Mouse (Mus musculus): ENCODE measurements around the gene Aftph.

The Aftph gene

DNA sequence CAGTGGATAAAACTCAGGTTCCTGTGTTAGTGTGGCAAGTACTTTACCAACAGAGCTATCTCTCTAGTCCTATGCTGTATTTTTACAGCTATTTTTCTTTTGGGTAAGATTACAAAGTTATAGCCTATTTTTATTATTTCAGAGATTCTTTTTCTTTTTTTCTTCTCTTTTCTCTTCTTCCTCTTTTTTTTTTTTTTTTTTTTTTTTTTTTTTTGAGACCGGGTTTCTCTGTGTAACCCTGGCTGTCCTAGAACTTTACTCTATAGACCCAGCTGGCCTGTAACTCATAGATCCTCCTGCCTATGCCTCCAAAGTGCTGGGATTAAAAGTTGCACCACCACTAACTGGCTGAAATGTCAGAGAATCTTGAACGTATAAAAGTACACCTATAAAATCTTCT lies 13.3 kb downstream of the Aftph start:
- DNase-seq (ENCODE audit: low read depth, low spot score): no peak

DNA sequence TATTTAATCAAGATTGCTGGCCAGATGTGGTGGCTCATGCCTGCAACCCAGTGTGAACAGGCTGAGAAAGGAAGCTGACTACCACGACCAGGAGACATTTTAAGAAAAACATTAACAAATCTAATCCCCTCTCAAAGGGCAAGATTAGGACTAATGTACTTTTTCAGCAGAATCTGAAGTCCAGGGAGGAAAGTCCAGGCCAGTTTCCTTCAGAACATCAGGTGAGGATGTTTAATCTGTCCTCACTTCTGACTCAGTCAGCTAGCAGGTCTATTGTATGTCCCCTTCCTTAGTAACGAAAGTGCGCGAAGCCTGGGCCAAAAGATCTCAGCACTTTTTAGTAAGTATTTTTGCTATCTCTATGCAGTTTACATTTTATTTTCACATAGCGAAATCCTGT lies 17.8 kb downstream of the Aftph start:
- DNase-seq (ENCODE audit: low read depth, low spot score): no peak

DNA sequence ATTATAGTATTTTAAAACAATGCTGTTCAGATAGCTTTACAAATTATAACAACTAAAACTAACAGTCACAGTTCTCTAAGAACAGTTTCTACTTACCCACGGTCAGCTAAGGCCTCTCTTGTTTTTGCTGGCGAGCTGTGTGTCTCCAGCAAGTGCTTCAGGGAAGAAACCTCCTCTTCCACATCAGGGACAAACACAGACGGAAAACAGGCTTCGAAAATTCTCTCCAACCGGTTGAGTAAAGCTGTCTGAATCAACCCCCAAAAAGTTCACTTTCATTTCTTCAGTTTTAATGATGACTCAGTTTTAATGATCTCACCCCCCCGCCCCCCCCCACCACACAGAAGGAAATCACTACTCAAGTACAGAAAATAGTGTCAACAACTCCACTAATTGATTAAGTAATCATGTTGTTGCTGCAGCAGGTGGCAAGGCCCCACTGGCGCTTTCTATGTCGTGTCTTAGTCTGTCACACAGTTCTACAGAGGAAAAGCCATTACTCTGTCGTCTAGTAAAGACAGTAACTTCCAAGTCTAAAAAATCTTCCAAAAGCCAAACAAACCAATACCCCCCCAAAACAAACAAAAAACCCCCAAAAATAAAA lies 29.2 kb downstream of the Aftph start:
- DNase-seq (ENCODE audit: low read depth, low spot score): peak; percentile 35

DNA sequence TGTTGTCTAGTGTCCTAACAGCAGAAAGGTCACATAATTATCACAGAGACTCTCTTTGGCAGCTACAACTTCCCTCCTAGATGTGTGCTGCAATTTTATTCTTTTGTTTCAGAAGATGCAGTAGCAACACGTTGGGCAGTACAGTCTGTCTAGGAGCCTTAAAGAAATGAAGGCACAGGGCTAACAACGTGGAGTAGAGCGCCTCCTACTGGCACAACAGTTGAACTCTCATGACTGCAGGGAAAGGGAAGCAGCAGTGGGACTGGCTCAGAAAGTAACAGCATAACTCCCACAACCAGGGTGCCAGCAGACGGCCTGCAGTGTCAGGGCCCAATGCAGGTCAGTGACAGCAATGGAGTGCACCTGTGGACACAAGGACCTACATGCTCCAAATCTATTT lies 50.4 kb downstream of the Aftph start:
- DNase-seq (ENCODE audit: low read depth, low spot score): peak; percentile 87

DNA sequence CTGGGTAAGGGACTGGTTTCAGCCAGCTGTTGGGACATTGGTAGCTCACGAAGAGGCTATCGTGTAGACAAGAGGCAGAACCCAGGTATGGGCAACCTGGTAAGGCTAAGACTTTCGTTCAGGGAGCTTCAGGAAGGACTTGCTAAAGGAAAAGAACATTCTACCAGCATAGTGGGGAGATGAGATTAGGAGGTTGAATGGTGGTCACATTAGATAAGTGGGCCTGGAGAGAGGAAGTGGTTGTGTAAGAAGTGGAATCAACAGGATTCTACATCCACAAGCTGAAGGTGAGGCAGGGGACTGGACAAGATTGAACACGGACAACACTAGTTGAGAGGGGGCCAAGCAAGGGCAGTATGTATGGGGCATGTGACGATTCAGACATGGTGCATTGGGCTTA lies 59.7 kb downstream of the Aftph start:
- DNase-seq (ENCODE audit: low read depth, low spot score): no peak

DNA sequence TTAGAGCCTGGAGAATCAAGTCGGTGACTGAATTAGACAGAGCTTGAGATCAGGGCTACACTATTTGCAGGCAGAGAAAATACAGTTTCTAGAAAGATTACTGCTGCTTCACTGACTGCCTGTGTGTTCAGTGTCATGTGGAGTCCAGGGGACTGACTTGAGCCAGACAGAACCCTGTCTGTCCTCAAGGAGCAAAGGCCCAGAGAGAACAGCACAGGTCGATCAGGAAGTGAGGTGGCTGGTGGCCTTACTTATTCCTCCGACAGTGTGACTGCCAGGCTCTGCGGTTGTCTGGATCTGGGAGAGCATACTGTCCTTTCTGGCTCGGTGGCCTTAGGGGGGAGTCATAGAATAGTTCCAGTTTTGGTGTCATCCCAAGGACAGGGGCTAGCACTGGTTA lies 60.6 kb downstream of the Aftph start:
- DNase-seq (ENCODE audit: low read depth, low spot score): no peak

DNA sequence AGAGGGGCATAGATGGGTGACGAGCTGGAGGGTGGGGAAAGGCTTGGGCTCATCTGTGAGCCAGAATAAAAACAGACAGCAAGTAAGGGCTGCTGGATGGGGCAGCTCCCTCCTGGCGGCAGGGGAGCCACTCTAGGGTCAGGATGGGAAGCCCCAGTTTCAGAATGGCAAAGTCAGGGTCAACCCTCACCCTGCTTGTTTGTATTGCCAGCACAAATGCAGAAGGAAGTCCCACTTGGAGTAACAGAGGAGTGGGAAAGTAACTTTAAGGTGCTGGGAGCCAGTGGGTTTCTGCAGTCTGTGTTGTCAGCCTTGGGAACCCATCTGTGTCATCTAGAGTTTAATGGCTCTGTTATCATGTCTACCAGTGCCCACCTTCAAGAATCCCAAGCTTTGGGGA lies 62.0 kb downstream of the Aftph start:
- no peak for DNase-seq (ENCODE audit: low read depth, low spot score)

DNA sequence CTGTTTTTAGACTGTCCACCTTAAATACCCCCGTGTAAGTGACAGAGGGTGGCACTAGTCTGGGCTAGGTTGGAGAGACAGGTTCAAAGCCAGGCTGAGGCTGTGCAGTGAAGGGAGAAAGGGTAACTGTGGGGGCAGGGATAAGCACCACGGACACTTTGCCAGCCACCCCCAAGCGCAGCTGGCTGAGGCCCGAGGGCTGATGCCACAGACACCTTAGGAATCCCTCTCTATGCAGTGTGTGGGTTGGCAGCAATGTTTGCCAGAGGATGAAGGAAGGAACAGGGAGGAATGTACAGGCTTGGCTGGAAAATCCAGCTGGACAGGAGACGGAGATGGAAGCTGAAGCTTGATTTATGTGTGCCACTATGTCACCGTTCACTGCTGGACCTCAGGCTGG lies 68.9 kb downstream of the Aftph start:
- no peak for DNase-seq (ENCODE audit: low read depth, low spot score)

DNA sequence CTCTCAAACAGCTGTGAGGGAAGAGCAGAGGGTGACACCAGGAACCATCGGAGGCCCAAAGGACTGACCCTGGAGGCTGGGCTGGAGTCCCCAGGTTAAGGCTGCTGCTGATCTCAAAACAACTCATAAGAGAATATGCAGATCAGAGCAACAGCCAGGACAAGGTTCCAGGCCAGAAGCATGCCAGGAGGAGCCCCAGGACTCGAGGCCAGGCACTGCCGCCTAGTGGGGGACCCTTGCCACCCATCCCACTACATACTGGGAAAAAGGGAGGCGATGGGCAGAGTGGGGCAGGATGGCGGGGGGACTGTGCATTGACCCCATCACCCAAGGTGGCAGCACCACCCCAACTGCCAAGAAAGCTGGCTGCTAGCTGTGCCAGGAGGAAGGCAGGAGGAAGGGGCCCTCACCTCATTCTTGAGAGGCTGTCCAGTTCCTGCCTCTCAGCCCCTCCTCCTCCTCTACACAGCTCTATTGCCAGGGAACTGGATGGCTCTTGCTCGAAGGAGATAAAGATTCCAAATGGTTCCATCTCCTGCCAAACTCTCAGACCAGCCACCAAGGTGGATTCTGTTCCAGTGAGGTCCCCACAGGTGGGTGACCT lies 69.5 kb downstream of the Aftph start:
- no peak for DNase-seq (ENCODE audit: low read depth, low spot score)

DNA sequence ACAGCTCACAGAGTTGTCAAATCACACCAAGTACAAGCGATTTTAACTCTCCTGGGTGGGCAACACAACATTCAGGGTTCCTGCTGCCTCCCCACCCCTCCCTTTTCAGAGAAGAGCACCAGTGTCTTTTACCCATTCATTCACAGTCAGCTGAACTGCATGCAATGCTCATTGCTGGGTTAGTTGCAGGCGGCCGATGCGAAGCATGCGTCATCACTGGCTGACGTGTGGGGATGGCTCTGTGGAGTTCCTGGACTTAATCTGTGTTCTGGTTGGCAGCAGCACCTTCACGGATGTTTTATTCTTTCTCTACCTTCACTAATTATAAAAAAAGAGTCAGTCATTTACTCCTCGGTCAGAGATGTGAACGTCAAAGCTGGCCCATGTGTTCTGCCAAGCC lies 76.5 kb downstream of the Aftph start:
- no peak for DNase-seq (ENCODE audit: low read depth, low spot score)

DNA sequence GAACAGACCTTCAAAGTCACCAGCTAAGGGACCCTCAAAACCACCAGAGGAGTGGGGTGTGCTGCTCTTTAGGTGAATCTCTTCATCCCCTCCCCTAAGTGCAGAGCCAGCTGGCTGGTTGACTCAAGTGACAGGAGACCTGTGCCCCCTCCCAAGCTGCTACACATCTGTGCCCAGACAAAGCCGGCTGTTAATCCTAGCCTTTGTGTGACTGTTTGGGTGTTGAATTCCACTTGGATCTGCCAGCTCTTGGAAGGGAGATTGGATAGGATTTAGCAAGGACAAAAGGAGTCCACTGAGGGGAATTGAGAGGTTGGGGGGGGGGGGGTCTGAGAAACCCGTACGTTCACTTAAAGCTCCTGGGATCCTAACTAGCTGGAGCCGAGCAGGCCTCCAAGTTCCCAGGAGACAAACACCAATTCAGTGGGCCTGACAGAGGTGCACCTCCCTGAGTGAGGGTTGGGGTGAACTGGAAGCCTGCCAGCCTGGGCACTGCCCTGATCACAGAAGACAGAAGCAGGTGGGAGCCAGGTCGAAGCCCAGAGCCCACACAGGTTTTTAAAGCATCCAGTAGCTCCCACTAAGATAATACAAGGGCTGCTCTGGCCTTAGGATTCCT lies 77.7 kb downstream of the Aftph start:
- no peak for DNase-seq (ENCODE audit: low read depth, low spot score)

DNA sequence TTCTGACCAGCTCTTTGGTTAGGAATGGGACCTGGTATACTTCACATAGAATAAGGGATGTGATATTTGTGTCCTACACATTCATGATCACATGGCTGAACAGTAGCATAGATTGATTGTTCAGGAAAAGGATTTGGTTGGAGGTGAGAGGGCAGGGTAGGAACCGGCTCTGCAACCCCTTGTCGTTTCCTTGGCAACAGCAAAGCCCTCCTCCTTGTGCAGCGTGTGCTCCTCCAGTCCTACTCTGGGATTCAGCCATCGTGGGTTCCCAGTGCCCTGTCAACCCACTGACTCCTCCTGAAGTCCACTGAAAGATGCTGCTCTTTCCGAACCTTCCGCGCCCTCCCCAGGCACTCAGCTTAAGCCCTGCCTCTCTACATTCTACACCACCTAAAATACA lies 78.6 kb downstream of the Aftph start:
- DNase-seq (ENCODE audit: low read depth, low spot score): no peak

DNA sequence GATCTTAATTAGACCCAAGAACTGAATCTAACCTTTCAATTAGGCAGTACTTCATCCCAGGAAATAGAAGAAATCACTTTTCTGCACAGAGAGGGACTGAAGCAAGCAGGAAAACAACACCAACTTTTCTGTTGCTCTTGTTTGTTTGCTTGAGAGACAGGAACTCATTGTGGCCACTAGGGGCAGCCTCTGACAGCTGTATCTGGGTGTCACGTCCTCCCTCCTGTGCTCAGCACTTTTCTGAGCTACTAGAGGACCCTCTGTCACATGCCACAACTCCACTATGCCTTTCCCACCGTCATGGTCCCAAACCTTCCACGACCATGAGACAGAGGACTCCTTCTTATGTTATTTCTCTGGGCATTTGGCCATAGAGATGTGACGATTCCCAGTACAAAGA lies 79.7 kb downstream of the Aftph start:
- DNase-seq (ENCODE audit: low read depth, low spot score): peak; percentile 80

DNA sequence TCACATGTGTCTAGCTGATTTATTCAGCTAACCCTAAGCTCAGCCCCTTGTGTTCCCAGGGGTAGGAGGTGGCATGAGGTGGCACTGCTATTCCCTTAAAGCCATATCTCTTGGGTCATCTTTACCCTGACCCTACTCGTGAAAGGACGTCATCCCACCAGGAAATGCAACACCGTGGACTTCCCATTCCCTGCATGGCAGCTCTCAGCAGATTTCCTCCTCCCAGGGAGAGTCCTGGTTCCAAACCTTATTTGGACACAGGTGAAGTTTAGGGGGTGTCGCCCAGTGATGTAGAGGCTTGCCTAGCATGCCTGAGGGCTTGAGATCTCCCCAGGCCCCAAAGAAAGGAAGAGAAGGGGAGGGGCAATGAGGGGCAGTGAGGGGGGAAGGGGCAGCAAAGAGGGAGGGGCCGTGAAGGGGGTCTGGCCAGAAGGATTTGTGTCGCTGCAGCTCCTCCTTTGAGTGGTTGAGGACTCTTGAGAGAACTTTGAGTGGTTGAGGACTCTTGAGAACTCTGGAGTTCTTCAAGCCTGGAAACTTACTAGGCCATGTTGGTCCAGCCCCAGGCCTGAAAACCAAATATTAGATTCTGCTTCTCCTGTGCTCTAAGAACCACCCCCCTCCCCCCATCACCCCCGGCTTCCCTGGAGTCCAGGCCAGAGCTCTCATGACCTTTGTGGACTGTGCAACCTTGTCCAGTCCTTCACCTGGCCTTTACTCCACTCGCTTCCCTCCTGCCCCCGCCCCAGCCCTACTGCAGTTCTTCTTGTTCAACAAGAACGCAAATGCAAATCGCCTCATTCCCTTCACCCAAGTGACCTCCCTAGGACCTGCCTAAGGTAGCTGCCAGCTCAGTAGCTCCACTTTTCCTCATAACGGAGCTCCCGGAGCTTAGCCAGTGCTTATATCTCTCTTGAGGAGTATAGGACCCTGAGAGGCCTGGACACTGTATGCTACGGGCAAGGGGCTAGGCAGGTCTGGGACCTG lies 81.0 kb downstream of the Aftph start:
- DNase-seq (ENCODE audit: low read depth, low spot score): no peak

DNA sequence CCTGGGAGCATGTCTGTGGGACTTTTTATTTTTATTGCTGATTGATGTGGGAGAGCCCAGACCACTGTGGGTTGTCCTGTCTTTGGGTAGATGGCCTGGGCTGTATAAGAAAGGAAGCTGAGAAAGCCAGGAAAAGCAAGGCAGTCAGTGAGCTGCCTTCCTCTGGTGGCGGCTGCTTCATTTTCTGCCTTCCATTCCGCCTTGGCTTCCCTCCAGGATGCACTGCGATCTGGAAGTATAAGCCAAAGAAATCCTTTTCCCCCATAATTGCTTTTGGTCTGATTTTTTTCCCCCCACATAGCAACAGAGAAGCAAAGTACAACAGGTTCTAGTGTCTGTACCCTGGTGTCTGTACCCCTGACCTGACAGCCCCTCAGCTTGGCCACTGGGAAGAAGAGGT lies 82.3 kb downstream of the Aftph start:
- DNase-seq (ENCODE audit: low read depth, low spot score): no peak

DNA sequence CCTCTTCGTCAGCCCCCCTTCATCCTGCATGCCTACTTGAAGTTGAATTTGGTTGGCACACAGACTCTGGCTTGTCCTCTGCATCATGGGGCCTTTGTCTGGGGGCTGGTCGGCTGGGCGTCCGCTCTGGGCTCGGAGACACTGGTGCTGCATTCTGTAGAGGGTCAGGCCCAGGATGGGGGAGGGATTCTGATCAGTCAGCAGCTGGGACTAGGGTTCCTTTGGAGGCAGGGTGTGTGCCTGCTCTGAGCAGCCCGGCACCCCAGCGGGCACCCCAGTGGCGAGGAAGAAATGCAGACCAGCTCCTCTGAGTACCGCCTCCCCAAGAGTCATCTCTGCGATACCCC lies 84.7 kb downstream of the Aftph start:
- DNase-seq (ENCODE audit: low read depth, low spot score): peak; percentile 21

DNA sequence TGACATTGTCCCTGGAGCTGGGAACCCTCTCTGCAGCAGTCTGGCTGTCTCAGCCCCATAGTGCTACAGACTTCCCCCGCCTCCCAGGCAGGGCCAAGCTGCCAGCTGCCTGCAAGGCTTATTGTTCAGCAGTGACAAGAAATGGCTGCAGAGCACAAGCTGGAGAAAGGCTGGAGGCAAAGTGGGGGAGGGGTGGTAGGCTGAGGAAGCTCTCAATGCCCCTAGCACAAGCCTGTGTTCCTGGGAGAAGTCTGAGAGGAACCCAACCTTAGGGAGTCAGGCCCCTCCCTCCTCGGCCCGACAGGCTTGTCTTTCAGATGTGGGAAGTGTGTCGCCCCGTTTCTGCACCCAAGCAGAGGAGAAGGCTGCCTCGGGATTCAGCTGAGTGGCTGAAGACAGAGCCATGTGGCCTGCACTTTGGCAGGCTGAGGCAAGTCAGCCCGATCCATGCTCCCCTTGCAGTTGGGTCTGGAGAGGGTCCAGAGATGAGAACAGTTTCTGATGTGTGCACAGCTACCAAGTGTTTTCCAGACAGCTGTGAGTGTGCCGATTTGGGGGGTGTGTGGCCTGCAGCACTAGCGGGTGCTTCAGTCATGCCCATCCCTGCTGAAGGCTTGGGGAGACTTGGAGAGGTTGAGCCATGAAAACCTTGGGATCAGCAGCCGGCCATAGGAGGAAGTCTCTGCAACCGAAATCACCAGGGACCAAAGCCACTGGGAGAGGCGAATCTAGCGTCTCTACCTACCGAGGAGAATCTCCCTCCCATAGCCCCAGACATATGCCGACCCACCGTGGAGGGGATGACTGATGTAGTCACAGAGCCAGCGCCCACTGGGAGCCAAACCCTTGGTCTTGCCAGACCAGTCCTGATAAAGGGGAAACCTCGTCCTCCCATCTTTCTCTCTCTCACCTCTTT lies 85.3 kb downstream of the Aftph start:
- peak; percentile 21 for DNase-seq (ENCODE audit: low read depth, low spot score)

DNA sequence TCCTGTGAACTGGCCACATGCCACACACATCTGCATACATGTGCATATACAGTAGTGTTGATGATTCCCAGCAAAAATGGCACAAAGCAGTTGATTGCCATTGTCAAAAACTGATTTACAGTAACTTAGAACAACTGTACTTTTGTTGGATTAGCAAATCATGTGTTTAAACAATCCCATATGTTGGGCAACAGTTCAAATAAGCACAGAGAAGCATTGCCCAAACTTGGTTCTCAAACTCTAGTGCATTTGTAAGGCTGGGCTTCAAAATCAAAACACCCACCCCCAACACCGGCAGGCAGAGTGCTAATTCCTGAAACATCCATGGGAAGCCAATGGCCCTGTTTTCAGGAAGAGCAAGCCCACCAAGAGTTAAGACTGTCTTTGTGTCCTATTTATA lies 90.2 kb downstream of the Aftph start:
- no peak for DNase-seq (ENCODE audit: low read depth, low spot score)

DNA sequence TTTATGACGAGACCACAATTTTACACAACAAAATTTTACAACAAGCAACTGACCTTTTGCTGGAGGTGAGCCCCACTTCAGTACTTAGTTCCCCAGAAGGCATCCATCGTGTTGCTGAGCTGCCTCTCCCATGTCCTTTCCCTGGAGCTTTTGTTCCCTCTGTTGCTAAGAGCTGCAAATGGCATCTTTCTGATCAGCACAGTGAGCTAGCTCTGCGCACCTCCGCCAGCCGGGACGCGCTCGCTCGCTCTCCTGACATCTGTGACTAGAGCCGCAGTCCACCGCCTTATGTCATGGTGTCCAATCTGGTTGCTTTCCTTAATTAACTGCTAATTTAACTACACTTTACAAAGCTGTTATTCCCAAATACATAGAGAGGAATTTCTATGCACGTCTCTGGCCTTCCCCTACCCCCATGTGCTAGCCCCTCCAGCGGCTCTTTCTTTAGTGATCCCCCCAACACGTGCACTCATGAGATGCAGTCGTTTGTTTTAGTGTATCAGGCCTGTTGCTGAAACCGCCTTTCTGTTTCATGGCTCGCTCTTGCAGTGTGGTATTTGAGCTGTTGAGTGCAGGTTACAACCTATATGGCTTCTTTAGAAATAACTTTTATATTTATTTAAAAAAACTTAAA lies 91.3 kb downstream of the Aftph start:
- DNase-seq (ENCODE audit: low read depth, low spot score): no peak

DNA sequence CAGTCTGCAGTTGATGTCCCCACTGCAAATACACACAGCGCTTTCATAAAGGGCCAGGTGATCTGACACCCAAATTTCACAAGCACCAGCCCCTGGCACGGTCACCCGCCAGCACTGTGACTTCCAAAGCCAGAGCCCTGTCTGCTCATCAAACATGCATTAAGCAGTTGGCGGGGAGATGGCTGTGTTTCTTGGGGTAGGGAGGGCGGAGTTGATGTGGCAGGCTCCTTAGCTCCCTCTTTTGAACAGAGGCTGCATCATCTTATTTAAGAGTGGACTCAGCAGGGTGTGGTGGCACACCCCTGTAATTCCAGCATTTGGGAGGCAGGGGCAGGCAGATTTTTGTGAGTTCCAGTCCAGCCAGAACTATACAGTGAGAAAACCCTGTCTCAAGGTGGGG lies 91.9 kb downstream of the Aftph start:
- DNase-seq (ENCODE audit: low read depth, low spot score): no peak
